Comparison of ENCODE assay signal across 27 mouse cellular contexts in the genomic region with DNA sequence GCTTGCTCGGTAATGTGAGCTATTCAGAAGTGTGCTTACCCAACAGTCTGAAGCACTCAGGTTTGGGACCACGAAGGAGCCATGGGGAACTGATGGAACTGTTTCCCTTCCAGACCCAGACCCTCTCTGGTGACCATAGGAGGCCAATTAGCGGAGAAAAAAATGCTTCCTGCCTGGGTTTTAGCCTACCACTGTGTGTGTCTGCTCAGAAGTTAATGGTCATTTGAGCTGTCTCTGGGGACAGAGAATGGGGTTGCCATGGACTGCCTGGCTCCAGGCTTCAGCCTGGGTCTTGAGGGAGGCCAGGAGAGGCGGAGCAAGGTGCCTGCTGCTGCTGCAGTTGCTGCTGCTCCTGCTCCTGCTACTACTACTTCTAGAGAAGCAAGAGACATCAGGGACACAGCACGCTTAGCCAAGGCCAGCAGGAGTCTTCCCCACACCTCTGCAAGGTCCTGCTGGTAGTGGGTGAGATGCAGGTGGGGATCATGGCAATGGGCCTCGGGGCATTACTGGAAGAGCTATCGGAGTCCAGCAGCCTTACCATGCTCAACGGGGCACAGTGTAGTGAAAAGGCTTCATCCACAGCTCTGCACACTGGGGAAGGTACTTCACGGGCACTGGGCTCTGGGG.
DNase-seq lines count a peak whose midpoint lies in the region; ATAC-seq lines count a peak whose summit lies in the region.
"Had no signal": no experiment of that assay in that cellular context is flagged by ENCODE, and none has a peak within 500 bp of the region (broad histone marks: within the 10 kb centered on the region; RNA-seq: fewer than 3 reads in every experiment).

No protein-coding gene starts in this region.

- DNase-seq in adrenal gland, postnatal 10 days = peak; percentile 14
- DNase-seq in adrenal gland, postnatal 4 days (ENCODE audit: low spot score in 2 of 2) = no peak
- DNase-seq in neural tube, embryonic 10.5 days (ENCODE audit: extremely low spot score, low spot score) = no peak
- DNase-seq in limb, embryonic 10.5 days (ENCODE audit: low spot score) = peak; percentile 33
- DNase-seq in retina, postnatal 1 day = no peak
- no peak for DNase-seq in cerebellum, postnatal 10 days
- no peak for DNase-seq in cerebellum, adult 11 months
- DNase-seq: adrenal gland, adult 8-10 months; cerebellum, adult 11-12 months; gastrocnemius, adult 2 months; kidney, adult 9 months; kidney, postnatal 10 days; layer of hippocampus, postnatal 36 days; liver, embryonic 13.5 days; lung, adult 18-20 months; right cerebral cortex, postnatal 14 days had no signal

- ATAC-seq in neural tube, embryonic 14.5 days (ENCODE audit: low read depth) = peak; percentile 42; the same call in 1 of the 2 replicates
- ATAC-seq: forebrain, embryonic 15.5 days; intestine, postnatal 0 days; lung, postnatal 0 days; midbrain, embryonic 15.5 days had no signal

- 69% methylated on average over 9 of the region's 9 CpGs for WGBS in neural tube, embryonic 14.5 days
- 58% methylated on average over 9 of the region's 9 CpGs for WGBS in limb, embryonic 10.5 days

- H3K27me3 ChIP-seq in neural tube, embryonic 14.5 days (ENCODE audit: control insufficient read depth, insufficient read depth, low read length) = no peaks in the 10 kb centered on the region
- peaks cover 91% of the 10 kb centered on the region for H3K27me3 ChIP-seq in limb, embryonic 10.5 days (ENCODE audit: low read depth, poor library complexity, severe bottlenecking)
- H3K27me3 ChIP-seq: CH12.LX; forebrain, embryonic 15.5 days had no signal

- H3K4me1 ChIP-seq in neural tube, embryonic 14.5 days (ENCODE audit: control insufficient read depth, insufficient read depth, low read length) = no peaks in the 10 kb centered on the region
- peaks cover 30% of the 10 kb centered on the region for H3K4me1 ChIP-seq in limb, embryonic 10.5 days
- H3K4me1 ChIP-seq: forebrain, embryonic 15.5 days; heart, embryonic 15.5 days; limb, embryonic 15.5 days; liver, embryonic 13.5 days; midbrain, embryonic 15.5 days had no signal

- no peak overlapping the region for H3K4me3 ChIP-seq in neural tube, embryonic 14.5 days (ENCODE audit: low read depth, low read length)
- H3K4me3 ChIP-seq in limb, embryonic 10.5 days = no peak overlapping the region
- H3K4me3 ChIP-seq: forebrain, embryonic 10.5 days; forebrain, embryonic 15.5 days; gastrocnemius, adult 2 months; heart, embryonic 15.5 days; hindbrain, embryonic 12.5 days; limb, embryonic 15.5 days; liver, embryonic 13.5 days; midbrain, embryonic 15.5 days had no signal

- no peak overlapping the region for H3K4me2 ChIP-seq in neural tube, embryonic 14.5 days (ENCODE audit: low read depth, low read length)
- H3K4me2 ChIP-seq: forebrain, embryonic 15.5 days; heart, embryonic 15.5 days; hindbrain, embryonic 12.5 days; limb, embryonic 15.5 days; liver, embryonic 13.5 days; midbrain, embryonic 15.5 days had no signal

- no peaks in the 10 kb centered on the region for H3K9me3 ChIP-seq in neural tube, embryonic 14.5 days (ENCODE audit: control insufficient read depth, low read length)
- H3K9me3 ChIP-seq in limb, embryonic 10.5 days (replicated peaks) = no peaks in the 10 kb centered on the region
- H3K9me3 ChIP-seq: forebrain, embryonic 10.5 days; forebrain, embryonic 15.5 days; heart, embryonic 15.5 days; hindbrain, embryonic 12.5 days; limb, embryonic 15.5 days; liver, embryonic 13.5 days; midbrain, embryonic 15.5 days had no signal

- H3K9ac ChIP-seq in neural tube, embryonic 14.5 days (replicated peaks; ENCODE audit: low read depth, low read length) = no peak overlapping the region
- H3K9ac ChIP-seq: forebrain, embryonic 15.5 days; heart, embryonic 15.5 days; hindbrain, embryonic 12.5 days; limb, embryonic 15.5 days; liver, embryonic 13.5 days; midbrain, embryonic 15.5 days had no signal

- H3K27ac ChIP-seq in neural tube, embryonic 14.5 days (ENCODE audit: low read depth, low read length) = no peak overlapping the region
- peak overlapping the region; percentile 81 for H3K27ac ChIP-seq in limb, embryonic 10.5 days
- H3K27ac ChIP-seq: forebrain, embryonic 10.5 days; forebrain, embryonic 15.5 days; gastrocnemius, adult 2 months; heart, embryonic 15.5 days; hindbrain, embryonic 12.5 days; limb, embryonic 15.5 days; liver, embryonic 13.5 days; macrophage; midbrain, embryonic 15.5 days had no signal

- no peaks in the 10 kb centered on the region for H3K36me3 ChIP-seq in neural tube, embryonic 14.5 days (ENCODE audit: control insufficient read depth, insufficient read depth, low read length)
- H3K36me3 ChIP-seq in limb, embryonic 10.5 days = no peaks in the 10 kb centered on the region
- H3K36me3 ChIP-seq: forebrain, embryonic 10.5 days; forebrain, embryonic 15.5 days; heart, embryonic 15.5 days; hindbrain, embryonic 12.5 days; limb, embryonic 15.5 days; liver, embryonic 13.5 days; midbrain, embryonic 15.5 days had no signal

Comparison
In these comparisons a context has a peak if more than half of its experiments do, and no peak if none do; other contexts are left out.
1. DNase-seq: peak in adrenal gland, postnatal 10 days (single experiment) and limb, embryonic 10.5 days (single experiment); none in adrenal gland, postnatal 4 days (0 of 2), neural tube, embryonic 10.5 days (single experiment), retina, postnatal 1 day (single experiment), cerebellum, postnatal 10 days (0 of 2) and cerebellum, adult 11 months (single experiment).